Mouse (Mus musculus): ENCODE data around the gene Socs1. TPM values are rescaled to one million over a fixed set of nuclear protein-coding genes. Genes with fewer than 3 reads are reported as not detected.
A peak's percentile ranks its signal among the peaks of the same experiment; 100 is the strongest.

Socs1 gene
- polyA plus RNA-seq, 1 experiment from 2014 or later: 4.0 TPM

GRCm38 (mm10) chr16:10762569-10763180 is 22.7 kb downstream of the Socs1 start:
- 0 out of 2 replicates have a peak, but pooled peaks cover 3% of the 10 kb centered on the region for H3K27me3 ChIP-seq (ENCODE audit: control insufficient read depth, insufficient read depth, low read length)
- H3K4me3 ChIP-seq (ENCODE audit: control insufficient read depth in 1 of 2, insufficient read depth in 1 of 2, low read depth in 1 of 2, low read length in 2 of 2): no peak overlapping the region
- WGBS: 75% methylated on average over 5 of the region's 5 CpGs
- no peak overlapping the region for H3K4me2 ChIP-seq (ENCODE audit: low read length)
- H3K9ac ChIP-seq (ENCODE audit: low read length): no peak overlapping the region
- no peaks in the 10 kb centered on the region for H3K9me3 ChIP-seq (ENCODE audit: control insufficient read depth, low read length)
- no peaks in the 10 kb centered on the region for H3K36me3 ChIP-seq (ENCODE audit: control insufficient read depth, insufficient read depth, low read length)
- ATAC-seq (ENCODE audit: insufficient number of reproducible peaks, insufficient read depth, low FRiP score, low read depth): no peak
- peaks cover 0 to 5% of the 10 kb centered on the region in 2 experiments; a peak in 2 of 4 replicates for H3K4me1 ChIP-seq (ENCODE audit: control insufficient read depth in 2 of 2, insufficient read depth in 2 of 2, low read length in 2 of 2)
- no peak overlapping the region for H3K27ac ChIP-seq (replicated peaks in 1 of 2; ENCODE audit: control insufficient read depth in 1 of 2, insufficient read depth in 1 of 2, low read depth in 2 of 2, low read length in 2 of 2)

- no peak overlapping the region for H3K27ac ChIP-seq (replicated peaks in 1 of 2; ENCODE audit: control insufficient read depth in 1 of 2, insufficient read depth in 1 of 2, low read depth in 2 of 2, low read length in 2 of 2)
- H3K27me3 ChIP-seq (ENCODE audit: control insufficient read depth, insufficient read depth, low read length): 0 out of 2 replicates have a peak, but pooled peaks cover 3% of the 10 kb centered on the region
- WGBS: 52% methylated on average over 8 of the region's 8 CpGs
- no peak for ATAC-seq (ENCODE audit: insufficient number of reproducible peaks, insufficient read depth, low FRiP score, low read depth)
- no peak overlapping the region for H3K9ac ChIP-seq (ENCODE audit: low read length)
- no peak overlapping the region for H3K4me2 ChIP-seq (ENCODE audit: low read length)
- peaks cover 0 to 5% of the 10 kb centered on the region in 2 experiments; a peak in 2 of 4 replicates for H3K4me1 ChIP-seq (ENCODE audit: control insufficient read depth in 2 of 2, insufficient read depth in 2 of 2, low read length in 2 of 2)
- no peak overlapping the region for H3K4me3 ChIP-seq (ENCODE audit: control insufficient read depth in 1 of 2, insufficient read depth in 1 of 2, low read depth in 1 of 2, low read length in 2 of 2)
- H3K9me3 ChIP-seq (ENCODE audit: control insufficient read depth, low read length): no peaks in the 10 kb centered on the region
- no peaks in the 10 kb centered on the region for H3K36me3 ChIP-seq (ENCODE audit: control insufficient read depth, insufficient read depth, low read length)
Observed at GRCm38 (mm10) chr16:10761182-10761581, 24.2 kb downstream of the Socs1 start.

GRCm38 (mm10) chr16:10756168-10756567 is 29.2 kb downstream of the Socs1 start:
- Histone ChIP-seq H3K4me1 (ENCODE audit: control insufficient read depth in 2 of 2, insufficient read depth in 2 of 2, low read length in 2 of 2) (peaks cover 0 to 2% of the 10 kb centered on the region in 2 experiments; a peak in 2 of 4 replicates), H3K27ac (replicated peaks in 1 of 2; ENCODE audit: control insufficient read depth in 1 of 2, insufficient read depth in 1 of 2, low read depth in 2 of 2, low read length in 2 of 2) (no peak overlapping the region), H3K36me3 (ENCODE audit: control insufficient read depth, insufficient read depth, low read length) (no peaks in the 10 kb centered on the region), H3K9me3 (ENCODE audit: control insufficient read depth, low read length) (no peaks in the 10 kb centered on the region), H3K4me2 (ENCODE audit: low read length) (no peak overlapping the region), H3K27me3 (ENCODE audit: control insufficient read depth, insufficient read depth, low read length) (no peaks in the 10 kb centered on the region; the same call in 1 of the 2 replicates), H3K9ac (ENCODE audit: low read length) (no peak overlapping the region), H3K4me3 (ENCODE audit: control insufficient read depth in 1 of 2, insufficient read depth in 1 of 2, low read depth in 1 of 2, low read length in 2 of 2) (no peak overlapping the region)
- 79% methylated on average over 5 of the region's 6 CpGs for WGBS
- no peak for ATAC-seq (ENCODE audit: insufficient number of reproducible peaks, insufficient read depth, low FRiP score, low read depth)

- 87% methylated on average over 3 of the region's 3 CpGs for WGBS
- H3K9ac ChIP-seq (ENCODE audit: low read length): no peak overlapping the region
- no peak overlapping the region for H3K4me3 ChIP-seq (ENCODE audit: control insufficient read depth in 1 of 2, insufficient read depth in 1 of 2, low read depth in 1 of 2, low read length in 2 of 2)
- no peak overlapping the region for H3K4me2 ChIP-seq (ENCODE audit: low read length)
- peaks cover 7% of the 10 kb centered on the region in 2 experiments for H3K4me1 ChIP-seq (ENCODE audit: control insufficient read depth in 2 of 2, insufficient read depth in 2 of 2, low read length in 2 of 2)
- no peak overlapping the region for H3K27ac ChIP-seq (replicated peaks in 1 of 2; ENCODE audit: control insufficient read depth in 1 of 2, insufficient read depth in 1 of 2, low read depth in 2 of 2, low read length in 2 of 2)
- no peaks in the 10 kb centered on the region for H3K9me3 ChIP-seq (ENCODE audit: control insufficient read depth, low read length)
- ATAC-seq (ENCODE audit: insufficient number of reproducible peaks, insufficient read depth, low FRiP score, low read depth): no peak
- no peaks in the 10 kb centered on the region; the same call in 1 of the 2 replicates for H3K27me3 ChIP-seq (ENCODE audit: control insufficient read depth, insufficient read depth, low read length)
- H3K36me3 ChIP-seq (ENCODE audit: control insufficient read depth, insufficient read depth, low read length): no peaks in the 10 kb centered on the region
Observed at GRCm38 (mm10) chr16:10754521-10755296, 30.6 kb downstream of the Socs1 start.

GRCm38 (mm10) chr16:10749824-10750223 is 35.5 kb downstream of the Socs1 start:
- no peaks in the 10 kb centered on the region for H3K9me3 ChIP-seq (ENCODE audit: control insufficient read depth, low read length)

GRCm38 (mm10) chr16:10749226-10749625 is 36.1 kb downstream of the Socs1 start:
- Histone ChIP-seq H3K36me3 (ENCODE audit: control insufficient read depth, insufficient read depth, low read length) (no peaks in the 10 kb centered on the region), H3K9me3 (ENCODE audit: control insufficient read depth, low read length) (no peaks in the 10 kb centered on the region), H3K9ac (ENCODE audit: low read length) (no peak overlapping the region), H3K27me3 (ENCODE audit: control insufficient read depth, insufficient read depth, low read length) (no peaks in the 10 kb centered on the region; the same call in 1 of the 2 replicates), H3K4me2 (ENCODE audit: low read length) (no peak overlapping the region), H3K27ac (replicated peaks in 1 of 2; ENCODE audit: control insufficient read depth in 1 of 2, insufficient read depth in 1 of 2, low read depth in 2 of 2, low read length in 2 of 2) (no peak overlapping the region), H3K4me3 (ENCODE audit: control insufficient read depth in 1 of 2, insufficient read depth in 1 of 2, low read depth in 1 of 2, low read length in 2 of 2) (no peak overlapping the region), H3K4me1 (ENCODE audit: control insufficient read depth in 2 of 2, insufficient read depth in 2 of 2, low read length in 2 of 2) (peaks cover 17 to 18% of the 10 kb centered on the region in 2 experiments)
- WGBS: 32% methylated on average over 7 of the region's 7 CpGs
- no peak for ATAC-seq (ENCODE audit: insufficient number of reproducible peaks, insufficient read depth, low FRiP score, low read depth)

More at GRCm38 (mm10) chr16:10749824-10750223, 35.5 kb downstream of the Socs1 start:
- H3K27me3 ChIP-seq (ENCODE audit: control insufficient read depth, insufficient read depth, low read length): no peaks in the 10 kb centered on the region; the same call in 1 of the 2 replicates
- H3K27ac ChIP-seq (replicated peaks in 1 of 2; ENCODE audit: control insufficient read depth in 1 of 2, insufficient read depth in 1 of 2, low read depth in 2 of 2, low read length in 2 of 2): peak overlapping the region in 1 of 2 experiments; percentile 33; a peak in 2 of 4 replicates
- peaks cover 17 to 18% of the 10 kb centered on the region in 2 experiments for H3K4me1 ChIP-seq (ENCODE audit: control insufficient read depth in 2 of 2, insufficient read depth in 2 of 2, low read length in 2 of 2)
- H3K9ac ChIP-seq (ENCODE audit: low read length): no peak overlapping the region
- H3K4me3 ChIP-seq (ENCODE audit: control insufficient read depth in 1 of 2, insufficient read depth in 1 of 2, low read depth in 1 of 2, low read length in 2 of 2): no peak overlapping the region
- peak; percentile 78 for ATAC-seq (ENCODE audit: insufficient number of reproducible peaks, insufficient read depth, low FRiP score, low read depth)
- H3K36me3 ChIP-seq (ENCODE audit: control insufficient read depth, insufficient read depth, low read length): no peaks in the 10 kb centered on the region
- 12% methylated on average over 7 of the region's 7 CpGs for WGBS
- no peak overlapping the region for H3K4me2 ChIP-seq (ENCODE audit: low read length)

GRCm38 (mm10) chr16:10741082-10741481 is 44.3 kb downstream of the Socs1 start:
- Histone ChIP-seq H3K9me3 (ENCODE audit: control insufficient read depth, low read length) (no peaks in the 10 kb centered on the region), H3K27ac (replicated peaks in 1 of 2; ENCODE audit: control insufficient read depth in 1 of 2, insufficient read depth in 1 of 2, low read depth in 2 of 2, low read length in 2 of 2) (no peak overlapping the region), H3K9ac (ENCODE audit: low read length) (no peak overlapping the region), H3K27me3 (ENCODE audit: control insufficient read depth, insufficient read depth, low read length) (no peaks in the 10 kb centered on the region), H3K36me3 (ENCODE audit: control insufficient read depth, insufficient read depth, low read length) (0 out of 2 replicates have a peak, but pooled peaks cover 4% of the 10 kb centered on the region), H3K4me3 (ENCODE audit: control insufficient read depth in 1 of 2, insufficient read depth in 1 of 2, low read depth in 1 of 2, low read length in 2 of 2) (no peak overlapping the region), H3K4me2 (ENCODE audit: low read length) (no peak overlapping the region), H3K4me1 (ENCODE audit: control insufficient read depth in 2 of 2, insufficient read depth in 2 of 2, low read length in 2 of 2) (peaks cover 17 to 25% of the 10 kb centered on the region in 2 experiments)
- 76% methylated on average over 2 of the region's 2 CpGs for WGBS
- ATAC-seq (ENCODE audit: insufficient number of reproducible peaks, insufficient read depth, low FRiP score, low read depth): no peak
